Mouse (Mus musculus) neutrophil, adult 83 days (primary cell): ENCODE data around the gene Btbd35f13. TPM values are rescaled to one million over a fixed set of nuclear protein-coding genes. Genes with fewer than 3 reads are reported as not detected.

Source experiments
- total RNA-seq, 2 experiments: library from RNA; stranded (reverse); gene quantifications; one replicate each; pipeline ENCODE4 v1.2.4; 2023

Gene Btbd35f13
- total RNA-seq = not detected

DNA sequence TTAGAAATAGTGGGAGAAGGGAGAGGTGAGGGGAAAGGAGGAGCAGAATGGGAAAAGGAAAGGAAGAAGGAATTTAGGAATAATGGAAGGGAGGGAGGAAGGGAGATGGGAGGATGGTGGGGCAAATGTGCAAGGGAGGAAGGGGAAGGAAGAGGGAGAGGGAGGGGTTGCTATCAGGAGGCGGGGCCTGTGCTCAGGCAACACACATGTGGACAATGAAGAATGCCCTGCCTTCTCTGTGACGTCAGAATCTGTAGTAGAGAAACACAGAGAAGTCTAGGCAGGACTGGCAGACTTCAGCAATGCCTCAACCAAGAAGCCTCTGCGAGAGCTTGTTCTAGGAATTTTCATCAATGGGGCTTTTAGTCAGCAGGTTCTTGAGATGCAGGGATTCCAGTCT is at the start of gene Btbd35f13:
Gene Btbd35f13 (plus strand): TSS at position 301 of the 400 bp plus-strand sequence.

DNA sequence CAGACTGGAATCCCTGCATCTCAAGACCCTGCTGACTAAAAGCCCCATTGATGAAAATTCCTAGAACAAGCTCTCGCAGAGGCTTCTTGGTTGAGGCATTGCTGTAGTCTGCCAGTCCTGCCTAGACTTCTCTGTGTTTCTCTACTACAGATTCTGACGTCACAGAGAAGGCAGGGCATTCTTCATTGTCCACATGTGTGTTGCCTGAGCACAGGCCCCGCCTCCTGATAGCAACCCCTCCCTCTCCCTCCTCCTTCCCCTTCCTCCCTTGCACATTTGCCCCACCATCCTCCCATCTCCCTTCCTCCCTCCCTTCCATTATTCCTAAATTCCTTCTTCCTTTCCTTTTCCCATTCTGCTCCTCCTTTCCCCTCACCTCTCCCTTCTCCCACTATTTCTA is 45.3 kb downstream of the Btbd35f13 start, which contains the start of gene Btbd35f14:
Gene Btbd35f14 (minus strand): TSS at position 101 of the 400 bp plus-strand sequence.

Other genes starting within 250 kb of the Btbd35f13 start
- not detected for gene Btbd35f15, start 79.9 kb upstream of the Btbd35f13 start, total RNA-seq
- not detected for gene Btbd35f14, start 45.2 kb downstream of the Btbd35f13 start, total RNA-seq